Mouse (Mus musculus): ENCODE measurements around the gene Midn. TPM values are rescaled to one million over a fixed set of nuclear protein-coding genes. Genes with fewer than 3 reads are reported as not detected.
A peak's percentile ranks its signal among the peaks of the same experiment; 100 is the strongest.
"Not testable (repeated sequence)": the region's sequence is repeated elsewhere in the genome, so short reads cannot be mapped to it uniquely, and the experiment has no call there.

The Midn gene
- total RNA-seq, 1 experiment from 2014 or later, result 140 TPM

- DNase-seq, result peak; percentile 82
These were observed 10.4 kb downstream of the Midn start for GRCm38 (mm10) chr10:80158307-80158986.

GRCm38 (mm10) chr10:80159021-80159560, 11.0 kb downstream of the Midn start:
- peak; percentile 71 for DNase-seq

- DNase-seq, result peak; percentile 99
These were observed 11.7 kb downstream of the Midn start for GRCm38 (mm10) chr10:80159561-80160454.

GRCm38 (mm10) chr10:80160455-80161371, 12.6 kb downstream of the Midn start:
- peak; percentile 96 for DNase-seq

GRCm38 (mm10) chr10:80161522-80162242, 13.6 kb downstream of the Midn start:
- DNase-seq, result peak; percentile 48

GRCm38 (mm10) chr10:80162243-80162608, 14.2 kb downstream of the Midn start:
- DNase-seq, result peak; percentile 7

- peak; percentile 14 for DNase-seq
These were observed 14.7 kb downstream of the Midn start for GRCm38 (mm10) chr10:80162716-80163299.

- peak; percentile 86 for DNase-seq
These were observed 15.6 kb downstream of the Midn start for GRCm38 (mm10) chr10:80163721-80164120.

GRCm38 (mm10) chr10:80164161-80164997, 16.3 kb downstream of the Midn start:
- peak; percentile 43 for DNase-seq

GRCm38 (mm10) chr10:80164998-80165344, 16.9 kb downstream of the Midn start:
- DNase-seq, result peak; percentile 98

- peak; percentile 79 for DNase-seq
These were observed 17.5 kb downstream of the Midn start, which contains the start of gene Cirbp for GRCm38 (mm10) chr10:80165392-80166128. Gene Cirbp, plus strand, starts transcription at chr10:80165985.

GRCm38 (mm10) chr10:80166136-80166535, 18.1 kb downstream of the Midn start:
- not testable (repeated sequence) for DNase-seq

- DNase-seq, result peak; percentile 99
These were observed 19.5 kb downstream of the Midn start for GRCm38 (mm10) chr10:80167460-80168037.

GRCm38 (mm10) chr10:80168038-80168661, 20.1 kb downstream of the Midn start:
- DNase-seq, result peak; percentile 97

- DNase-seq, result no peak
These were observed 21.0 kb downstream of the Midn start for GRCm38 (mm10) chr10:80169070-80169469.

- DNase-seq, result no peak
These were observed 21.6 kb downstream of the Midn start for GRCm38 (mm10) chr10:80169651-80170050.

GRCm38 (mm10) chr10:80170052-80170451, 22.0 kb downstream of the Midn start:
- DNase-seq, result no peak

- DNase-seq, result no peak
These were observed 22.5 kb downstream of the Midn start for GRCm38 (mm10) chr10:80170601-80171021.

Data from adrenal gland, postnatal 14 days (tissue).